Mouse (Mus musculus) stomach, embryonic 14.5 days (tissue): ENCODE measurements around the gene Upp2. TPM values are rescaled to one million over a fixed set of nuclear protein-coding genes. Genes with fewer than 3 reads are reported as not detected.

Source experiments
- ATAC-seq: fragments of 200-750 bp; cut with Nextera tagmentation; 2 replicates; pipeline ENCODE4 v1.8.0; 2017; ENCODE audit warnings: low read depth, moderate TSS enrichment; ENCODE audit not compliant: insufficient number of reproducible peaks, insufficient read depth, low FRiP score
- H3K27ac ChIP-seq: fragments of 300-500 bp; sonication (generic); 2 replicates; pipeline ENCODE4 v1.5.1; 2014; ENCODE audit warnings: mild to moderate bottlenecking, low read length, moderate library complexity, mixed read lengths
- H3K27me3 ChIP-seq: fragments of 300-500 bp; sonication (generic); 2 replicates; pipeline ENCODE4 v1.6.1; 2014; ENCODE audit warnings: low read length, control low read depth, mixed read lengths; ENCODE audit not compliant: control insufficient read depth, insufficient read depth
- H3K36me3 ChIP-seq: fragments of 300-500 bp; sonication (generic); 2 replicates; pipeline ENCODE4 v1.6.1; 2014; ENCODE audit warnings: mild to moderate bottlenecking, control low read depth, low read length, moderate library complexity, mixed read lengths; ENCODE audit not compliant: control insufficient read depth, insufficient read depth
- H3K4me1 ChIP-seq: fragments of 300-500 bp; sonication (generic); 2 replicates; pipeline ENCODE4 v1.6.1; 2014; ENCODE audit warnings: low read length, control low read depth, mixed read lengths; ENCODE audit not compliant: control insufficient read depth, insufficient read depth
- H3K4me2 ChIP-seq: fragments of 300-500 bp; sonication (generic); replicated peaks from 2 replicates; pipeline ENCODE4 v1.6.1; 2014; ENCODE audit warnings: low read depth, low read length, control low read depth
- H3K4me3 ChIP-seq: fragments of 300-500 bp; sonication (generic); 2 replicates; pipeline ENCODE4 v1.5.1; 2014; ENCODE audit warnings: low read depth, low read length, control low read depth
- H3K9ac ChIP-seq: fragments of 300-500 bp; sonication (generic); replicated peaks from 2 replicates; pipeline ENCODE4 v1.6.1; 2014; ENCODE audit warnings: low read depth, mild to moderate bottlenecking, control low read depth, low read length, moderate library complexity, mixed read lengths
- H3K9me3 ChIP-seq: fragments of 300-500 bp; sonication (generic); 2 replicates; pipeline ENCODE4 v1.6.1; 2016; ENCODE audit warnings: low read depth, low read length, control low read depth; ENCODE audit not compliant: control insufficient read depth
- WGBS: fragments of 180-500 bp; shearing (Covaris S2); extraction: QIAGEN DNeasy Blood & Tissue Kit; methylation state at CpG from one replicate; pipeline ENCODE4 v1.1.7; 2014; 5-methylcytosine and 5-hydroxymethylcytosine counted together
- polyA plus RNA-seq: library from polyadenylated mRNA; unstranded; fragments of >200 nt; fragmentation: Nextera tagmentation; extraction: Ambion mirVana; gene quantifications from 2 replicates; pipeline ENCODE4 v1.2.1, GENCODE M21; 2014

Gene Upp2
- polyA plus RNA-seq, 1 experiment from 2014 or later = 9.2 TPM

- ATAC-seq = no peak
Measured at GRCm38 (mm10) chr2:58841021-58841420, 273.9 kb downstream of the Upp2 start.

GRCm38 (mm10) chr2:58842443-58842842 lies 275.3 kb downstream of the Upp2 start:
- no peak overlapping the region for H3K27ac ChIP-seq
- 80% methylated on average over 4 of the region's 4 CpGs for WGBS
- H3K27me3 ChIP-seq = no peaks in the 10 kb centered on the region
- no peaks in the 10 kb centered on the region for H3K36me3 ChIP-seq
- no peaks in the 10 kb centered on the region for H3K4me1 ChIP-seq
- no peak overlapping the region for H3K4me3 ChIP-seq
- H3K9me3 ChIP-seq = no peaks in the 10 kb centered on the region
- no peak for ATAC-seq
- H3K4me2 ChIP-seq = no peak overlapping the region
- no peak overlapping the region for H3K9ac ChIP-seq

More at GRCm38 (mm10) chr2:58841021-58841420, 273.9 kb downstream of the Upp2 start:
- Histone ChIP-seq H3K4me1 (no peaks in the 10 kb centered on the region), H3K27me3 (no peaks in the 10 kb centered on the region), H3K36me3 (no peaks in the 10 kb centered on the region), H3K27ac (no peak overlapping the region), H3K4me3 (no peak overlapping the region), H3K4me2 (no peak overlapping the region), H3K9ac (no peak overlapping the region), H3K9me3 (no peaks in the 10 kb centered on the region)
- WGBS = 58% methylated on average over 3 of the region's 3 CpGs

Other genes starting within 250 kb of the Upp2 start
- gene Acvr1c, start 209.4 kb upstream of the Upp2 start, polyA plus RNA-seq = 0.71 and 0.86 TPM in 2 replicates
- gene Gm17409, start 97.2 kb upstream of the Upp2 start, polyA plus RNA-seq = 0.26 TPM in 1 of 2 replicates, not detected in the other
- 9.5 and 10.5 TPM in 2 replicates for gene Acvr1, start 141 bp upstream of the Upp2 start, polyA plus RNA-seq